Mouse (Mus musculus): ENCODE measurements at regions not wholly inside any gene's neighbourhood (a gene's known extent, or its start where the extent isn't known, plus 50 kb on each side); places are given as distances from the start of the nearest gene placed in this dataset.

- Histone ChIP-seq H3K9ac (no peak overlapping the region), H3K27ac (ENCODE audit: poor library complexity, severe bottlenecking) (no peak overlapping the region), H3K4me2 (no peak overlapping the region), H3K4me1 (replicated peaks) (no peaks in the 10 kb centered on the region), H3K36me3 (no peaks in the 10 kb centered on the region), H3K9me3 (replicated peaks) (no peaks in the 10 kb centered on the region), H3K4me3 (no peak overlapping the region), H3K27me3 (replicated peaks) (no peaks in the 10 kb centered on the region; the same call in 1 of the 2 replicates)
- 76% methylated on average over 1 of the region's 1 CpGs for WGBS
- ATAC-seq (ENCODE audit: insufficient number of reproducible peaks, low FRiP score): no peak
These were observed 224.4 kb upstream of the Nr4a3 start for GRCm38 (mm10) chr4:47820562-47820961.

GRCm38 (mm10) chr4:47823299-47823698 lies 221.7 kb upstream of the Nr4a3 start:
- H3K4me2 ChIP-seq: no peak overlapping the region
- no peak overlapping the region for H3K27ac ChIP-seq (ENCODE audit: poor library complexity, severe bottlenecking)
- no peak for ATAC-seq (ENCODE audit: insufficient number of reproducible peaks, low FRiP score)
- no peak overlapping the region for H3K9ac ChIP-seq
- no peaks in the 10 kb centered on the region for H3K36me3 ChIP-seq
- WGBS: 82% methylated on average over 9 of the region's 9 CpGs
- H3K27me3 ChIP-seq (replicated peaks): no peaks in the 10 kb centered on the region; the same call in 1 of the 2 replicates
- H3K9me3 ChIP-seq (replicated peaks): no peaks in the 10 kb centered on the region
- H3K4me1 ChIP-seq (replicated peaks): no peaks in the 10 kb centered on the region
- no peak overlapping the region for H3K4me3 ChIP-seq

GRCm38 (mm10) chr4:47824083-47824482 lies 220.9 kb upstream of the Nr4a3 start:
- no peak for ATAC-seq (ENCODE audit: insufficient number of reproducible peaks, low FRiP score)
- H3K9me3 ChIP-seq (replicated peaks): no peaks in the 10 kb centered on the region
- 83% methylated on average over 15 of the region's 15 CpGs for WGBS

GRCm38 (mm10) chr4:47832905-47833304 lies 212.0 kb upstream of the Nr4a3 start:
- H3K9me3 ChIP-seq (replicated peaks): no peaks in the 10 kb centered on the region
- H3K27me3 ChIP-seq (replicated peaks): no peaks in the 10 kb centered on the region
- H3K9ac ChIP-seq: no peak overlapping the region
- no peaks in the 10 kb centered on the region for H3K4me1 ChIP-seq (replicated peaks)
- WGBS: 41% methylated on average over 2 of the region's 2 CpGs
- H3K27ac ChIP-seq (ENCODE audit: poor library complexity, severe bottlenecking): no peak overlapping the region
- no peak overlapping the region for H3K4me2 ChIP-seq
- H3K4me3 ChIP-seq: no peak overlapping the region
- H3K36me3 ChIP-seq: no peaks in the 10 kb centered on the region
- no peak for ATAC-seq (ENCODE audit: insufficient number of reproducible peaks, low FRiP score)

More at GRCm38 (mm10) chr4:47824083-47824482, 220.9 kb upstream of the Nr4a3 start:
- H3K27ac ChIP-seq (ENCODE audit: poor library complexity, severe bottlenecking): no peak overlapping the region
- H3K4me3 ChIP-seq: no peak overlapping the region
- no peaks in the 10 kb centered on the region for H3K36me3 ChIP-seq
- H3K4me2 ChIP-seq: no peak overlapping the region
- no peaks in the 10 kb centered on the region for H3K4me1 ChIP-seq (replicated peaks)
- no peaks in the 10 kb centered on the region; the same call in 1 of the 2 replicates for H3K27me3 ChIP-seq (replicated peaks)
- no peak overlapping the region for H3K9ac ChIP-seq

GRCm38 (mm10) chr4:47838411-47838810 lies 206.5 kb upstream of the Nr4a3 start:
- Histone ChIP-seq H3K4me3 (no peak overlapping the region), H3K9me3 (replicated peaks) (no peaks in the 10 kb centered on the region), H3K4me2 (no peak overlapping the region), H3K9ac (no peak overlapping the region), H3K4me1 (replicated peaks) (no peaks in the 10 kb centered on the region), H3K27me3 (replicated peaks) (no peaks in the 10 kb centered on the region), H3K27ac (ENCODE audit: poor library complexity, severe bottlenecking) (no peak overlapping the region), H3K36me3 (no peaks in the 10 kb centered on the region)
- WGBS: 77% methylated on average over 2 of the region's 2 CpGs
- ATAC-seq (ENCODE audit: insufficient number of reproducible peaks, low FRiP score): no peak

- no peaks in the 10 kb centered on the region for H3K36me3 ChIP-seq
- no peaks in the 10 kb centered on the region for H3K9me3 ChIP-seq (replicated peaks)
- no peaks in the 10 kb centered on the region for H3K27me3 ChIP-seq (replicated peaks)
- no peaks in the 10 kb centered on the region; the same call in 1 of the 2 replicates for H3K4me1 ChIP-seq (replicated peaks)
- H3K4me2 ChIP-seq: no peak overlapping the region
- H3K9ac ChIP-seq: no peak overlapping the region
- no peak for ATAC-seq (ENCODE audit: insufficient number of reproducible peaks, low FRiP score)
- no peak overlapping the region for H3K4me3 ChIP-seq
- WGBS: 69% methylated on average over 3 of the region's 3 CpGs
- H3K27ac ChIP-seq (ENCODE audit: poor library complexity, severe bottlenecking): no peak overlapping the region
These were observed 202.8 kb upstream of the Nr4a3 start for GRCm38 (mm10) chr4:47842128-47842656.

GRCm38 (mm10) chr4:47845239-47845638 lies 199.7 kb upstream of the Nr4a3 start:
- Histone ChIP-seq H3K4me1 (replicated peaks) (no peaks in the 10 kb centered on the region; the same call in 1 of the 2 replicates), H3K27ac (ENCODE audit: poor library complexity, severe bottlenecking) (no peak overlapping the region), H3K4me2 (no peak overlapping the region), H3K27me3 (replicated peaks) (no peaks in the 10 kb centered on the region), H3K36me3 (no peaks in the 10 kb centered on the region), H3K9me3 (replicated peaks) (0 out of 2 replicates have a peak, but pooled peaks cover under 1% of the 10 kb centered on the region), H3K9ac (no peak overlapping the region), H3K4me3 (no peak overlapping the region)
- WGBS: 63% methylated on average over 4 of the region's 4 CpGs
- ATAC-seq (ENCODE audit: insufficient number of reproducible peaks, low FRiP score): no peak

GRCm38 (mm10) chr4:47846389-47847318 lies 198.3 kb upstream of the Nr4a3 start:
- 46% methylated on average over 12 of the region's 12 CpGs for WGBS
- H3K4me1 ChIP-seq (replicated peaks): no peaks in the 10 kb centered on the region; the same call in 1 of the 2 replicates
- H3K4me3 ChIP-seq: no peak overlapping the region
- H3K27me3 ChIP-seq (replicated peaks): no peaks in the 10 kb centered on the region
- no peak overlapping the region for H3K9ac ChIP-seq
- no peak for ATAC-seq (ENCODE audit: insufficient number of reproducible peaks, low FRiP score)
- no peak overlapping the region for H3K4me2 ChIP-seq
- no peaks in the 10 kb centered on the region for H3K36me3 ChIP-seq
- H3K27ac ChIP-seq (ENCODE audit: poor library complexity, severe bottlenecking): no peak overlapping the region
- H3K9me3 ChIP-seq (replicated peaks): 0 out of 2 replicates have a peak, but pooled peaks cover 5% of the 10 kb centered on the region

GRCm38 (mm10) chr4:47861151-47861550 lies 183.8 kb upstream of the Nr4a3 start:
- no peaks in the 10 kb centered on the region for H3K9me3 ChIP-seq (replicated peaks)
- no peak for ATAC-seq (ENCODE audit: insufficient number of reproducible peaks, low FRiP score)
- no peaks in the 10 kb centered on the region for H3K4me1 ChIP-seq (replicated peaks)
- no peaks in the 10 kb centered on the region for H3K36me3 ChIP-seq
- H3K27ac ChIP-seq (ENCODE audit: poor library complexity, severe bottlenecking): no peak overlapping the region
- H3K27me3 ChIP-seq (replicated peaks): no peaks in the 10 kb centered on the region
- WGBS: 70% methylated on average over 6 of the region's 6 CpGs
- no peak overlapping the region for H3K4me3 ChIP-seq
- H3K4me2 ChIP-seq: no peak overlapping the region
- no peak overlapping the region for H3K9ac ChIP-seq

GRCm38 (mm10) chr4:47870010-47870637 lies 174.8 kb upstream of the Nr4a3 start:
- no peak overlapping the region for H3K4me2 ChIP-seq
- no peaks in the 10 kb centered on the region for H3K36me3 ChIP-seq
- H3K27me3 ChIP-seq (replicated peaks): no peaks in the 10 kb centered on the region
- H3K9ac ChIP-seq: no peak overlapping the region
- H3K9me3 ChIP-seq (replicated peaks): no peaks in the 10 kb centered on the region
- no peak for ATAC-seq (ENCODE audit: insufficient number of reproducible peaks, low FRiP score)
- no peak overlapping the region for H3K27ac ChIP-seq (ENCODE audit: poor library complexity, severe bottlenecking)
- WGBS: 84% methylated on average over 7 of the region's 7 CpGs
- no peaks in the 10 kb centered on the region for H3K4me1 ChIP-seq (replicated peaks)
- no peak overlapping the region for H3K4me3 ChIP-seq

GRCm38 (mm10) chr4:47870638-47871019 lies 174.3 kb upstream of the Nr4a3 start:
- WGBS: 74% methylated on average over 5 of the region's 5 CpGs
- Histone ChIP-seq H3K4me3 (no peak overlapping the region), H3K27ac (ENCODE audit: poor library complexity, severe bottlenecking) (no peak overlapping the region), H3K9ac (no peak overlapping the region), H3K4me2 (no peak overlapping the region), H3K27me3 (replicated peaks) (no peaks in the 10 kb centered on the region), H3K36me3 (no peaks in the 10 kb centered on the region), H3K9me3 (replicated peaks) (no peaks in the 10 kb centered on the region), H3K4me1 (replicated peaks) (no peaks in the 10 kb centered on the region)
- no peak for ATAC-seq (ENCODE audit: insufficient number of reproducible peaks, low FRiP score)
